Mouse (Mus musculus) heart, postnatal 4 days (tissue): Measurements from ENCODE around the gene Shc4. TPM values are rescaled to one million over a fixed set of nuclear protein-coding genes. Genes with fewer than 3 reads are reported as not detected.

Source experiments
- total RNA-seq, 2 experiments: library from RNA; stranded (reverse); gene quantifications; 2 replicates each; pipeline ENCODE4 v1.2.3; 2021

The Shc4 gene
- total RNA-seq, 2 experiments from 2014 or later: 0.74 to 1.0 TPM

Other genes with a start within 250 kb of the Shc4 start
- gene Gm9913, start 219.1 kb downstream of the Shc4 start, total RNA-seq: under 1 TPM; 0.57 to 0.65 TPM
- gene Fbn1, start 216.2 kb downstream of the Shc4 start, total RNA-seq: 100 to 1,000 TPM; 223 to 241 TPM
- 1 to 10 TPM; 4.8 to 4.9 TPM for gene Cep152, start 99.0 kb downstream of the Shc4 start, total RNA-seq
- gene Eid1, start 51.1 kb downstream of the Shc4 start, total RNA-seq: 100 to 1,000 TPM in 1 of 2 experiments, 10 to 100 TPM in 1; 96.5 to 104 TPM
- 10 to 100 TPM; 38.1 to 38.6 TPM for gene Secisbp2l, start 58.7 kb upstream of the Shc4 start, total RNA-seq
- 10 to 100 TPM; 21.4 to 21.7 TPM for gene Galk2, start 135.0 kb upstream of the Shc4 start, total RNA-seq
- gene Cops2, start 135.0 kb upstream of the Shc4 start, total RNA-seq: 10 to 100 TPM; 91.2 to 92.3 TPM